Mouse (Mus musculus): ENCODE measurements around the gene Fes. TPM values are rescaled to one million over a fixed set of nuclear protein-coding genes. Genes with fewer than 3 reads are reported as not detected.

The Fes gene
- polyA plus RNA-seq, 1 experiment from 2014 or later = 5.6 TPM

DNA sequence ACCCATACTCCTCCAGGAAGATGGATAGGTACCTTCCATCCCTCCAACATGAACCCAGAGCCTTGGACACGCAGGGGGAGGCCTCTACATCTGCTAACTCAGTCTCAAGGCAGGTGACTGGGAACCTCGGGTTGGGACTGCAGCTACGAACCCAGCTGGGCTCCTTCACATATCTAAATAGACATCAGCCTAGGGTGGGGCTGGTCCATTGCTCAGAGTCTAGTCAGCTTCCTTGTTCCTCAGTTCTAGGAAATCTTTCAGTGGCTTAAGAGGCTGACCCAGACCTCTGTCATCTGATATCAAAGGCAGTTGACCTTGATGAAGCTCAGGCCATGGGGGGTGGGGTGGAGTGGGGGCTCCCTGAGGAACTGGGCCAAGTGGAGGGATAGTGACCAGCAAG, 31.5 kb upstream of the Fes start:
- no peak for TF ChIP-seq CTCF (IDR thresholded peaks at IDR 0.05)
- POLR2A ChIA-PET = no interaction called here
- in situ Hi-C loops (cut with MboI; ENCODE audit: low pct_unique_long_range_greater_than_20kb) = no loop called here
- DNase-seq (ENCODE audit: low read depth, low spot score) = no peak
- ATAC-seq = no peak
- CTCF ChIA-PET = interaction anchor here (1.5 kb wide), 1 partner anchor 8 kb away, joined by 3 read pairs; no protein-coding TSS in a partner anchor
- no peaks in the 10 kb centered on the region for H3K27me3 ChIP-seq

DNA sequence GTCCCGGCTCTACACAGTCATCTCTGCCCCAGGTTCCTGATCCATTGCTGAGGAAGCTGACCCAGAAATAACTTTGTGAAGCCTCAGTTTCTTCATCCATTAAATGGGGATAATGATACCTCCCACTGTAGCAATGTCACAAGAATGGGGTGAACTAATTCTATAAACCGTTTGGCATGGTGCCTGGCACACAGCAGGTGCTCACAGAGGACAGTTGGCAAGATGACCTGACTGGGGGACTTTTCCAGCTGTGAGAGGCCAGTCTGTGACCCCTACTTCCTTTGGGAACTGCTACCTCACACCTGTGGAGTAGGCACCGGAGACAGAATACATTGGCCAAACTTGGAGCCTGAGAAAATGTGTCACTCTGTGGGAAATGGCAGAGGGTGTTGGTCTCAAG, 30.3 kb upstream of the Fes start:
- in situ Hi-C loops (cut with MboI; ENCODE audit: low pct_unique_long_range_greater_than_20kb) = no loop called here
- H3K27me3 ChIP-seq = no peaks in the 10 kb centered on the region
- TF ChIP-seq CTCF (IDR thresholded peaks at IDR 0.05) = no peak
- ATAC-seq = no peak
- POLR2A ChIA-PET = no interaction called here
- CTCF ChIA-PET = interaction anchor here (0.9 to 1.5 kb wide), 2 partner anchors 9 to 14 kb away, joined by 3 read pairs; no protein-coding TSS in a partner anchor
- DNase-seq (ENCODE audit: low read depth, low spot score) = no peak

- TF ChIP-seq CTCF (IDR thresholded peaks at IDR 0.05) = no peak
- CTCF ChIA-PET = interaction anchor here (0.9 kb wide), 1 partner anchor 14 kb away, joined by 3 read pairs; no protein-coding TSS in a partner anchor
- ATAC-seq (no peak), DNase-seq (ENCODE audit: low read depth, low spot score) (no peak)
- no peaks in the 10 kb centered on the region for H3K27me3 ChIP-seq
- in situ Hi-C loops (cut with MboI; ENCODE audit: low pct_unique_long_range_greater_than_20kb) = no loop called here
- POLR2A ChIA-PET = no interaction called here
Observed at GRCm38 (mm10) chr7:80417601-80418000, 29.9 kb upstream of the Fes start.

GRCm38 (mm10) chr7:80416969-80417368, 29.2 kb upstream of the Fes start:
- in situ Hi-C loops (cut with MboI; ENCODE audit: low pct_unique_long_range_greater_than_20kb) = no loop called here
- ChIA-PET CTCF (no interaction called here), POLR2A (no interaction called here)
- H3K27me3 ChIP-seq = no peaks in the 10 kb centered on the region
- DNase-seq (ENCODE audit: low read depth, low spot score) = no peak
- TF ChIP-seq CTCF (IDR thresholded peaks at IDR 0.05) = no peak
- ATAC-seq = no peak

GRCm38 (mm10) chr7:80414303-80414855, 26.6 kb upstream of the Fes start:
- TF ChIP-seq CTCF (IDR thresholded peaks at IDR 0.05) = no peak
- ChIA-PET POLR2A (interaction anchor here (0.7 kb wide), 1 partner anchor 11 kb away, joined by 3 read pairs; no protein-coding TSS in a partner anchor), CTCF (no interaction called here)
- no peaks in the 10 kb centered on the region for H3K27me3 ChIP-seq
- DNase-seq (ENCODE audit: low read depth, low spot score) (no peak), ATAC-seq (no peak)
- in situ Hi-C loops (cut with MboI; ENCODE audit: low pct_unique_long_range_greater_than_20kb) = no loop called here

DNA sequence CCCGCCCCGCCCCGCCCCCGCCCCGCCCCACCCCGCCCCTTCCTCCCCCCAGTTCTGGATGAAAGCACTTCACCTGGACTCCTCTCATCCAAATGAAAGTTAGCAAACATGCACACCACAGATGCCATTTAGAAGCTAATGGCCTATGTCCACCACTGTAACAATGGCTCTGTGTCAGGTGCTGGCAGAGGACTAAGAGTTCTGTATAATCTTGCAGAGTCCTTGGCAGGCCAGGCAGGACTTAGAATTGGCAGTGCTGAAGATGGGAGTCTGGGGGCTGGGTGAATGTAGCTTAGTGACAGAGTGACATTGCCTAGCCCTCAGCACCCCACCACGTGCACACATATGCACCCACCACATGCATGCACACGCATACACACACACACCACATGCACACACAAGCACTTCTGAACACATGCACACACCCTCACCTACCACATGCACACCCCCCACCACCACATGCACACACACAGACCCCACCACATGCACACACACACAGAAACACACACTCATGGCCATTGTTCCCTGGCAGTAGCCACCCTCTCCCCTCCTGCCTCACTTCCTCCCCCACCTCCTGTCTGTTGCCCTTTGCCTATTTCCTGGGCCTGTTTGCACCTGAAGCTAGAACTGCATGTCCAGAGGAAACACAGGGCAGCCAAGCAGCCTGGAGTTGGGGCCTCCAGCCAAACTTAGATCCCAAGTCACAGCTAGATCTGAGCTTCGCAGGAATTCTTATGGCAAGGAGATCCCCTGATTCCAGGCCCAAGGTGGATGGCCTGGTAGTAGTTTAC, 26.0 kb upstream of the Fes start:
- H3K27me3 ChIP-seq = no peaks in the 10 kb centered on the region
- ATAC-seq (no peak), DNase-seq (ENCODE audit: low read depth, low spot score) (no peak)
- TF ChIP-seq CTCF (IDR thresholded peaks at IDR 0.05) = no peak
- POLR2A ChIA-PET = interaction anchor here (0.5 to 0.7 kb wide), 2 partner anchors 10 to 129 kb away, joined by 3 to 4 read pairs; no protein-coding TSS in a partner anchor
- CTCF ChIA-PET = interaction anchor here (1.0 kb wide), 1 partner anchor 10 kb away, joined by 3 read pairs; no protein-coding TSS in a partner anchor
- in situ Hi-C loops (cut with MboI; ENCODE audit: low pct_unique_long_range_greater_than_20kb) = no loop called here

GRCm38 (mm10) chr7:80412781-80413180, 25.0 kb upstream of the Fes start:
- ChIA-PET CTCF (interaction anchor here (1.0 to 1.1 kb wide), 2 partner anchors 8 to 11 kb away, joined by 3 read pairs; no protein-coding TSS in a partner anchor), POLR2A (no interaction called here)
- DNase-seq (ENCODE audit: low read depth, low spot score) (no peak), ATAC-seq (no peak)
- no peaks in the 10 kb centered on the region for H3K27me3 ChIP-seq
- in situ Hi-C loops (cut with MboI; ENCODE audit: low pct_unique_long_range_greater_than_20kb) = no loop called here
- no peak for TF ChIP-seq CTCF (IDR thresholded peaks at IDR 0.05)

GRCm38 (mm10) chr7:80412279-80412678, 24.5 kb upstream of the Fes start:
- CTCF ChIA-PET = interaction anchor here (1.1 kb wide), 1 partner anchor 9 kb away, joined by 3 read pairs; no protein-coding TSS in a partner anchor
- DNase-seq (ENCODE audit: low read depth, low spot score) (no peak), ATAC-seq (no peak)
- in situ Hi-C loops (cut with MboI; ENCODE audit: low pct_unique_long_range_greater_than_20kb) = no loop called here
- no peak for TF ChIP-seq CTCF (IDR thresholded peaks at IDR 0.05)
- POLR2A ChIA-PET = no interaction called here
- H3K27me3 ChIP-seq = no peaks in the 10 kb centered on the region

- no peak for TF ChIP-seq CTCF (IDR thresholded peaks at IDR 0.05)
- H3K27me3 ChIP-seq = no peaks in the 10 kb centered on the region
- ChIA-PET POLR2A (interaction anchor here (0.5 kb wide), 1 partner anchor 21 kb away, joined by 3 read pairs; no protein-coding TSS in a partner anchor), CTCF (interaction anchor here (1.2 kb wide), 1 partner anchor 10 kb away, joined by 3 read pairs; no protein-coding TSS in a partner anchor)
- DNase-seq (ENCODE audit: low read depth, low spot score) (no peak), ATAC-seq (no peak)
- in situ Hi-C loops (cut with MboI; ENCODE audit: low pct_unique_long_range_greater_than_20kb) = no loop called here
Observed at GRCm38 (mm10) chr7:80410380-80410779, 22.6 kb upstream of the Fes start.

- in situ Hi-C loops (cut with MboI; ENCODE audit: low pct_unique_long_range_greater_than_20kb) = no loop called here
- no peaks in the 10 kb centered on the region for H3K27me3 ChIP-seq
- DNase-seq (ENCODE audit: low read depth, low spot score) (no peak), ATAC-seq (no peak)
- ChIA-PET CTCF (no interaction called here), POLR2A (no interaction called here)
- TF ChIP-seq CTCF (IDR thresholded peaks at IDR 0.05) = no peak
Observed at GRCm38 (mm10) chr7:80407712-80408111, 20.0 kb upstream of the Fes start.

- no peak for ATAC-seq
- ChIA-PET CTCF (no interaction called here), POLR2A (interaction anchor here (0.7 kb wide), 1 partner anchor 160 kb away, joined by 4 read pairs; no protein-coding TSS in a partner anchor)
- H3K27me3 ChIP-seq = no peaks in the 10 kb centered on the region
- DNase-seq (ENCODE audit: low read depth, low spot score) = no peak
- no peak for TF ChIP-seq CTCF (IDR thresholded peaks at IDR 0.05)
- in situ Hi-C loops (cut with MboI; ENCODE audit: low pct_unique_long_range_greater_than_20kb) = no loop called here
Observed at GRCm38 (mm10) chr7:80406186-80406585, 18.4 kb upstream of the Fes start.

Data from Patski (cell line).